Mouse (Mus musculus): Measurements from ENCODE around the gene Ube2g1. TPM values are rescaled to one million over a fixed set of nuclear protein-coding genes. Genes with fewer than 3 reads are reported as not detected.
"Not testable (repeated sequence)": the region's sequence is repeated elsewhere in the genome, so short reads cannot be mapped to it uniquely, and the experiment has no call there.

The Ube2g1 gene
- polyA plus RNA-seq, 1 experiment from 2014 or later = 110 TPM

- 38% methylated on average over 2 of the region's 2 CpGs for WGBS
- no peak for ATAC-seq (replicated peaks)
- Histone ChIP-seq H3K9me3 (no peaks in the 10 kb centered on the region), H3K4me2 (replicated peaks) (no peak overlapping the region), H3K9ac (replicated peaks) (no peak overlapping the region), H3K4me1 (no peaks in the 10 kb centered on the region), H3K4me3 (no peak overlapping the region), H3K36me3 (no peaks in the 10 kb centered on the region), H3K27ac (replicated peaks) (no peak overlapping the region), H3K27me3 (no peaks in the 10 kb centered on the region)
These were observed 68.2 kb downstream of the Ube2g1 start for GRCm38 (mm10) chr11:72675280-72675679.

GRCm38 (mm10) chr11:72680726-72681125 lies 73.6 kb downstream of the Ube2g1 start:
- no peak overlapping the region for H3K4me2 ChIP-seq (replicated peaks)
- H3K36me3 ChIP-seq = peaks cover 9% of the 10 kb centered on the region
- H3K9me3 ChIP-seq = no peaks in the 10 kb centered on the region
- H3K4me3 ChIP-seq = no peak overlapping the region
- no peak overlapping the region for H3K9ac ChIP-seq (replicated peaks)
- H3K27ac ChIP-seq (replicated peaks) = no peak overlapping the region
- ATAC-seq (replicated peaks) = no peak
- H3K27me3 ChIP-seq = no peaks in the 10 kb centered on the region
- H3K4me1 ChIP-seq = no peaks in the 10 kb centered on the region

GRCm38 (mm10) chr11:72683402-72683801 lies 76.3 kb downstream of the Ube2g1 start:
- ATAC-seq (replicated peaks) = no peak
- Histone ChIP-seq H3K4me1 (no peaks in the 10 kb centered on the region), H3K36me3 (peaks cover 9% of the 10 kb centered on the region), H3K4me2 (replicated peaks) (no peak overlapping the region), H3K9me3 (no peaks in the 10 kb centered on the region), H3K27ac (replicated peaks) (no peak overlapping the region), H3K9ac (replicated peaks) (no peak overlapping the region), H3K4me3 (no peak overlapping the region), H3K27me3 (no peaks in the 10 kb centered on the region)
- 84% methylated on average over 2 of the region's 2 CpGs for WGBS

- H3K4me2 ChIP-seq (replicated peaks) = no peak overlapping the region
- ATAC-seq (replicated peaks) = no peak
- H3K9me3 ChIP-seq = no peaks in the 10 kb centered on the region
- H3K27me3 ChIP-seq = no peaks in the 10 kb centered on the region
- no peak overlapping the region for H3K27ac ChIP-seq (replicated peaks)
- H3K4me3 ChIP-seq = no peak overlapping the region
- H3K36me3 ChIP-seq = peaks cover 5% of the 10 kb centered on the region; the same call in 1 of the 2 replicates
- H3K9ac ChIP-seq (replicated peaks) = no peak overlapping the region
- H3K4me1 ChIP-seq = peaks cover 18% of the 10 kb centered on the region
These were observed 79.6 kb downstream of the Ube2g1 start for GRCm38 (mm10) chr11:72686697-72687096.

GRCm38 (mm10) chr11:72688242-72688641 lies 81.2 kb downstream of the Ube2g1 start:
- WGBS = 8% methylated on average over 5 of the region's 5 CpGs
- no peak for ATAC-seq (replicated peaks)
- Histone ChIP-seq H3K4me3 (no peak overlapping the region), H3K27me3 (no peaks in the 10 kb centered on the region), H3K36me3 (peaks cover 5% of the 10 kb centered on the region; the same call in 1 of the 2 replicates), H3K9ac (replicated peaks) (no peak overlapping the region), H3K27ac (replicated peaks) (no peak overlapping the region), H3K9me3 (no peaks in the 10 kb centered on the region), H3K4me1 (peaks cover 29% of the 10 kb centered on the region), H3K4me2 (replicated peaks) (no peak overlapping the region)

- Histone ChIP-seq H3K27ac (replicated peaks) (no peak overlapping the region), H3K4me2 (replicated peaks) (peak overlapping the region; percentile 83), H3K4me3 (peak overlapping the region; percentile 86), H3K27me3 (no peaks in the 10 kb centered on the region), H3K4me1 (peaks cover 30% of the 10 kb centered on the region), H3K9ac (replicated peaks) (peak overlapping the region; percentile 17; the same call in 1 of the 2 replicates), H3K9me3 (no peaks in the 10 kb centered on the region), H3K36me3 (peaks cover 5% of the 10 kb centered on the region; the same call in 1 of the 2 replicates)
- ATAC-seq (replicated peaks) = no peak
- 77% methylated on average over 3 of the region's 3 CpGs for WGBS
These were observed 82.0 kb downstream of the Ube2g1 start for GRCm38 (mm10) chr11:72689115-72689514.

GRCm38 (mm10) chr11:72689551-72690510 lies 82.7 kb downstream of the Ube2g1 start, which contains the start of gene Ankfy1:
Ankfy1 (plus strand) TSS chr11:72690006.
- H3K4me3 ChIP-seq = peak within 1 kb of the TSS; percentile 86
- H3K9ac ChIP-seq (replicated peaks) = peak within 1 kb of the TSS; percentile 87
- WGBS = under 1% methylated on average over 56 of the region's 56 CpGs
- H3K4me2 ChIP-seq (replicated peaks) = peak within 1 kb of the TSS; percentile 83
- H3K27me3 ChIP-seq = no peaks in the 10 kb centered on the region
- peak; percentile 98 for ATAC-seq (replicated peaks)
- peak within 1 kb of the TSS; percentile 92 for H3K27ac ChIP-seq (replicated peaks)
- peaks cover 30% of the 10 kb centered on the region for H3K4me1 ChIP-seq
- no peaks in the 10 kb centered on the region for H3K9me3 ChIP-seq
- peaks cover 5% of the 10 kb centered on the region; the same call in 1 of the 2 replicates for H3K36me3 ChIP-seq

GRCm38 (mm10) chr11:72692353-72692752 lies 85.3 kb downstream of the Ube2g1 start:
- Histone ChIP-seq H3K27me3 (no peaks in the 10 kb centered on the region), H3K27ac (replicated peaks) (no peak overlapping the region), H3K4me1 (peaks cover 30% of the 10 kb centered on the region), H3K9ac (replicated peaks) (no peak overlapping the region), H3K36me3 (0 out of 2 replicates have a peak, but pooled peaks cover under 1% of the 10 kb centered on the region), H3K4me3 (no peak overlapping the region), H3K9me3 (no peaks in the 10 kb centered on the region), H3K4me2 (replicated peaks) (no peak overlapping the region)
- WGBS = 71% methylated on average over 4 of the region's 4 CpGs
- ATAC-seq (replicated peaks) = no peak

GRCm38 (mm10) chr11:72695025-72695424 lies 87.9 kb downstream of the Ube2g1 start:
- Histone ChIP-seq H3K4me3 (no peak overlapping the region), H3K27me3 (no peaks in the 10 kb centered on the region)
- WGBS = 91% methylated on average over 3 of the region's 3 CpGs

GRCm38 (mm10) chr11:72696368-72696971 lies 89.4 kb downstream of the Ube2g1 start:
- ATAC-seq (replicated peaks) = no peak
- Histone ChIP-seq H3K36me3 (peaks cover 7% of the 10 kb centered on the region; the same call in 1 of the 2 replicates), H3K9me3 (no peaks in the 10 kb centered on the region), H3K4me3 (no peak overlapping the region), H3K9ac (replicated peaks) (no peak overlapping the region), H3K27me3 (no peaks in the 10 kb centered on the region), H3K4me2 (replicated peaks) (no peak overlapping the region), H3K4me1 (peaks cover 14% of the 10 kb centered on the region), H3K27ac (replicated peaks) (no peak overlapping the region)
- 89% methylated on average over 2 of the region's 2 CpGs for WGBS

More at GRCm38 (mm10) chr11:72695025-72695424, 87.9 kb downstream of the Ube2g1 start:
- no peak for ATAC-seq (replicated peaks)
- Histone ChIP-seq H3K36me3 (peaks cover 7% of the 10 kb centered on the region; the same call in 1 of the 2 replicates), H3K9ac (replicated peaks) (no peak overlapping the region), H3K9me3 (no peaks in the 10 kb centered on the region), H3K4me2 (replicated peaks) (no peak overlapping the region), H3K27ac (replicated peaks) (no peak overlapping the region), H3K4me1 (peaks cover 25% of the 10 kb centered on the region)

- Histone ChIP-seq H3K4me1 (peaks cover 6% of the 10 kb centered on the region), H3K4me3 (no peak overlapping the region), H3K9me3 (no peaks in the 10 kb centered on the region), H3K36me3 (peaks cover 7% of the 10 kb centered on the region; the same call in 1 of the 2 replicates), H3K4me2 (replicated peaks) (no peak overlapping the region), H3K9ac (replicated peaks) (no peak overlapping the region), H3K27ac (replicated peaks) (no peak overlapping the region), H3K27me3 (no peaks in the 10 kb centered on the region)
- ATAC-seq (replicated peaks) = no peak
These were observed 90.2 kb downstream of the Ube2g1 start for GRCm38 (mm10) chr11:72697323-72697722.

GRCm38 (mm10) chr11:72705111-72705510 lies 98.0 kb downstream of the Ube2g1 start:
- not testable (repeated sequence) for H3K27me3 ChIP-seq; H3K4me2 ChIP-seq (replicated peaks); H3K9me3 ChIP-seq; H3K27ac ChIP-seq (replicated peaks); H3K36me3 ChIP-seq; ATAC-seq (replicated peaks); H3K4me3 ChIP-seq; H3K9ac ChIP-seq (replicated peaks); H3K4me1 ChIP-seq
- 90% methylated on average over 2 of the region's 2 CpGs for WGBS

Data from forebrain, embryonic 15.5 days (tissue).